Mouse (Mus musculus) T-helper 17 cell (primary cell): ENCODE measurements at regions not wholly inside any gene's neighbourhood (a gene's known extent, or its start where the extent isn't known, plus 50 kb on each side); places are given as distances from the start of the nearest gene placed in this dataset.

Experiments used
- in situ Hi-C, 2 experiments: fragments of 300-600 bp; cut with MboI, MseI; formaldehyde crosslinking; loops; 1 replicate in 1 of 2; 2 replicates in 1 of 2; pipeline ENCODE4 v1.15.1; 2025; ENCODE audit warnings: high pct_unique_total_duplicates in 2 of 2

GRCm38 (mm10) chr15:63671081-63671480 is 173.9 kb downstream of the Gsdmc2 start:
- in situ Hi-C loops: loop anchor here in 1 of 2 experiments (5.0 kb wide), 1 partner anchor 44 kb away; no protein-coding TSS in a partner anchor

- in situ Hi-C loops: loop anchor here in 1 of 2 experiments (5.0 kb wide), 1 partner anchor 43 kb away; no protein-coding TSS in a partner anchor
These were observed 174.4 kb downstream of the Gsdmc2 start for GRCm38 (mm10) chr15:63670561-63670960.

GRCm38 (mm10) chr15:63667536-63667935 is 177.4 kb downstream of the Gsdmc2 start:
- in situ Hi-C loops: loop anchor here (10.0 kb wide), 2 partner anchors 623 to 1313 kb away; no protein-coding TSS in a partner anchor

- in situ Hi-C loops: loop anchor here (10.0 kb wide), 2 partner anchors 621 to 1311 kb away; no protein-coding TSS in a partner anchor
These were observed 179.5 kb downstream of the Gsdmc2 start for GRCm38 (mm10) chr15:63665517-63665916.

GRCm38 (mm10) chr15:63664877-63665276 is 180.1 kb downstream of the Gsdmc2 start:
- in situ Hi-C loops: loop anchor here (10.0 kb wide), 2 partner anchors 620 to 1310 kb away; no protein-coding TSS in a partner anchor

- in situ Hi-C loops: loop anchor here (10.0 kb wide), 2 partner anchors 617 to 1307 kb away; no protein-coding TSS in a partner anchor
These were observed 182.8 kb downstream of the Gsdmc2 start for GRCm38 (mm10) chr15:63662183-63662582.

- in situ Hi-C loops: no loop called here
These were observed 186.9 kb downstream of the Gsdmc2 start for GRCm38 (mm10) chr15:63658031-63658521.

- in situ Hi-C loops: no loop called here
These were observed 192.6 kb downstream of the Gsdmc2 start for GRCm38 (mm10) chr15:63652216-63652961.

- in situ Hi-C loops: no loop called here
These were observed 193.9 kb downstream of the Gsdmc2 start for GRCm38 (mm10) chr15:63651120-63651519.

- in situ Hi-C loops: no loop called here
These were observed 196.6 kb downstream of the Gsdmc2 start for GRCm38 (mm10) chr15:63648142-63648989.

GRCm38 (mm10) chr15:63624814-63625213 is 220.2 kb downstream of the Gsdmc2 start:
- in situ Hi-C loops: loop anchor here in 1 of 2 experiments (5.0 kb wide), 1 partner anchor 47 kb away; no protein-coding TSS in a partner anchor

- in situ Hi-C loops: no loop called here
These were observed 220.7 kb downstream of the Gsdmc2 start for GRCm38 (mm10) chr15:63624249-63624648.

- in situ Hi-C loops: no loop called here
These were observed 228.3 kb downstream of the Gsdmc2 start for GRCm38 (mm10) chr15:63616506-63617208.

GRCm38 (mm10) chr15:63614191-63614590 is 230.8 kb downstream of the Gsdmc2 start:
- in situ Hi-C loops: no loop called here

- in situ Hi-C loops: no loop called here
These were observed 231.9 kb downstream of the Gsdmc2 start for GRCm38 (mm10) chr15:63613120-63613519.

GRCm38 (mm10) chr15:63611161-63611560 is 233.8 kb downstream of the Gsdmc2 start:
- in situ Hi-C loops: no loop called here

GRCm38 (mm10) chr15:63603100-63603714 is 241.8 kb downstream of the Gsdmc2 start:
- in situ Hi-C loops: no loop called here

GRCm38 (mm10) chr15:63601543-63601942 is 243.4 kb downstream of the Gsdmc2 start:
- in situ Hi-C loops: no loop called here

GRCm38 (mm10) chr15:63592758-63593463 is 252.1 kb downstream of the Gsdmc2 start:
- in situ Hi-C loops: no loop called here

- in situ Hi-C loops: loop anchor here in 1 of 2 experiments (5.0 kb wide), 1 partner anchor 83 kb away; no protein-coding TSS in a partner anchor
These were observed 285.7 kb downstream of the Gsdmc2 start for GRCm38 (mm10) chr15:63559293-63559692.
